Mouse (Mus musculus) E14TG2a.4 (cell line): Measurements from ENCODE around the gene Phf6.

ENCODE experiments used
- H3K27me3 ChIP-seq: 2 replicates; pipeline ENCODE4 v1.6.1; 2014; ENCODE audit warnings: low read length, control low read depth; ENCODE audit not compliant: insufficient read depth
- H3K36me3 ChIP-seq: 2 replicates; pipeline ENCODE4 v1.6.1; 2014; ENCODE audit warnings: low read length, control low read depth; ENCODE audit not compliant: insufficient read depth
- H3K4me1 ChIP-seq: replicated peaks from 2 replicates; pipeline ENCODE4 v1.6.1; 2014; ENCODE audit warnings: low read depth, low read length, control low read depth
- H3K4me3 ChIP-seq: replicated peaks from 2 replicates; pipeline ENCODE4 v1.5.1; 2014; ENCODE audit warnings: mild to moderate bottlenecking, low read length
- H3K9me3 ChIP-seq: 2 replicates; pipeline ENCODE4 v1.6.1; 2014; ENCODE audit warnings: low read length, control low read depth
- CTCF ChIP-seq: conservative IDR thresholded peaks from 2 replicates; pipeline ENCODE4 v1.5.1; 2014; ENCODE audit warnings: low read length
- NANOG ChIP-seq: IDR thresholded peaks from 2 replicates; pipeline ENCODE4 v1.6.1; 2014; ENCODE audit warnings: borderline replicate concordance, low read length, mixed read lengths
- POU5F1 ChIP-seq: IDR thresholded peaks from 2 replicates; pipeline ENCODE4 v1.6.1; 2014; ENCODE audit warnings: low read length, borderline replicate concordance

The Phf6 gene

DNA sequence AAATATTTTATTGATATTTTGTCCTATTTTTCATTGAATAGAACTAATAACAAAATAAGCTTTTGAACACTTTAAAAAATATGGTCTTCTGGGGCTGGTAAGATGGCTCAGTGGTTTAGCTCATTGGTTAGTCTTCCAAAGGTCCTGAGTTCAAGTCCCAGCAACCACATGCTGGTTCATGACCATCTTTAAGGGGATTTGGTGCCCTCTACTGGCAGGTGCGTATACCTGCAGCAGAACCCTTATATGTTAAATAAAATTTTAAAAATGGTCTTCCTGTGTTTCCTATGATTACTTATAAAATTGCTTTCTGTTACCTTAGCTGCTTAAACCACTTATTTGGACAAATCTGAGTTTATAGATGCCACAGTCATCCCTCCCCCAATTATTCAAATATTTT lies 16.8 kb downstream of the Phf6 start:
- Histone ChIP-seq H3K36me3 (no peaks in the 10 kb centered on the region), H3K27me3 (no peaks in the 10 kb centered on the region), H3K9me3 (no peaks in the 10 kb centered on the region), H3K4me1 (no peaks in the 10 kb centered on the region), H3K4me3 (no peak overlapping the region)
- TF ChIP-seq NANOG (no peak), CTCF (peak; percentile 56), POU5F1 (no peak)

DNA sequence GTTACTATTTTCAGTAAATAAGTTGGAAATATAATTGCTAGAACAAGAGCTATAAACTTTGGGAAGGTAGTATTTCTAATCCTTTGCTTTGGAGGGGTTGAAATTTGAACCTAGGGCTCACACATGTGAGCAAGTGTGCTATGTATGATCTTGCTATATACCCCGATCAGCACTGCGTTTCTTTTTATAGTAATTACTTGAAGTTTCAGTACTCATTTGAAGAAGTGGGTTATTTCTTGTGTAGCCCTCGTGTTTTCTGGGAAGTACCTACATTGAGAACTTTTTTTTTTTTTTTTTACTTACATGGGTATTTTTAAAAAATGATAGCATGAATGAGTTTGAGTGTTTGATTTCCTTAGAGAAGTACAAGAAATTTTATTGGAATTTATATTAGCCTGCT lies 17.7 kb downstream of the Phf6 start:
- no peak for TF ChIP-seq POU5F1
- TF ChIP-seq NANOG = no peak
- no peak for TF ChIP-seq CTCF
- H3K27me3 ChIP-seq = no peaks in the 10 kb centered on the region
- no peaks in the 10 kb centered on the region for H3K9me3 ChIP-seq
- no peaks in the 10 kb centered on the region for H3K36me3 ChIP-seq
- H3K4me3 ChIP-seq = no peak overlapping the region
- no peaks in the 10 kb centered on the region for H3K4me1 ChIP-seq

DNA sequence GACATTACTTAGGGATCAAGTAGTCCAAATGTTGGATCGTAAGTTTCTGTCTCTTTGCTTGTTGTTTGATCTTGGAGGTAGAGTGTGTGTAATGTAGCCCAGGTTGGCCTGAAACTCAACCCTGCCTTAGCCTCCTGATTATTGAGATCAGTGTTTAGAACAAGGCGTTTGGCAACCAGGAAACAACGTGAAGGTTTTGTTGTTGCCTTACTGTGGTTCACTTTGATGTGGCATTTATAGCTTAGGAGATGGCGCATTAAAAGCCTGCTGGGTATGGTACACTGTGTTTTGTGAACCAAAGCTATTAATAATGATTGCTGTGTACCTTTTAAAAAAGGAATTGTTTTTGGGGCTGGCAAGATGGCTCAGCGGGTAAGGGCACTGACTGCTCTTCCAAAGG lies 18.1 kb downstream of the Phf6 start:
- H3K36me3 ChIP-seq = no peaks in the 10 kb centered on the region
- TF ChIP-seq NANOG (no peak), CTCF (no peak), POU5F1 (no peak)
- no peaks in the 10 kb centered on the region for H3K9me3 ChIP-seq

DNA sequence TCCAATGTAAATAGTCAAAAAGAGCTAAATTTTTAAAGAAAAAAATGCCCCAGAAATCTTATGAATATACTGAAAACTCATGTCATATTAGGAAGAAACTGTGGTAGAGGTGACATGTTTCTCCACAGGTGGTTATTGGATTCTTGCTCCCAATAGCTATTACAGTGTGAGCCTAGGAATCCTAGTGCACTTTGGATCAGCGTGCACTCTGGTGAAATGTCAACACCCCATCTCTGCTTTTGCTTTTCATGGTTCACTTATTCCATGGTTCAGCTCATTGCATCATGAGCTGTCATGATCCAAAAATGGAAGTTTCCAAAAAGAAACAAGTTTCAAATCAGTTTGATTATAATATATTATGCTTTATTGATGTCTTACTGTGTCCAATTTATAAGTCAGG lies 20.1 kb downstream of the Phf6 start:
- Histone ChIP-seq H3K4me3 (no peak overlapping the region), H3K4me1 (no peaks in the 10 kb centered on the region), H3K9me3 (no peaks in the 10 kb centered on the region), H3K36me3 (no peaks in the 10 kb centered on the region), H3K27me3 (no peaks in the 10 kb centered on the region)
- no peak for TF ChIP-seq NANOG
- no peak for TF ChIP-seq CTCF
- TF ChIP-seq POU5F1 = no peak

More for the DNA sequence above, 18.1 kb downstream of the Phf6 start:
- Histone ChIP-seq H3K27me3 (no peaks in the 10 kb centered on the region), H3K4me3 (no peak overlapping the region), H3K4me1 (no peaks in the 10 kb centered on the region)

DNA sequence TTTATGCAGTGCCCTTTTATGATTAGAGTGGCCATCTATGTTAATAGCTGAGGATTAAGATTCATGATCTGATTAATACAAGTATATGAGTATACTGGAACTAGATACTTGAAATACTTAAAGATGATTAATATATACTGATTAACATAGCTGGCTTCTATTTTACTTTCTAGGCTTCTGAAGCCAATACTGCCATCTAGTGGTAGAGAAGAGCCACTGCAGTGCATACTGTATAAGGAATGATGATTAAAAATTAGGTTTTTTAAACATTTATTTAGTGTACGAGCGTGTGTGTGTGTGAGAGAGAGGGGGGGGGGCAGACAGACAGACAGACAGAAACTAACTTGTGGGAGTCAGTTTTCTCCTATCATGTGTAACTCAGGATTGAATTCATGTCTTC lies 22.4 kb downstream of the Phf6 start:
- H3K9me3 ChIP-seq = no peaks in the 10 kb centered on the region
- no peak overlapping the region for H3K4me3 ChIP-seq
- no peak for TF ChIP-seq POU5F1
- TF ChIP-seq CTCF = peak; percentile 70
- no peaks in the 10 kb centered on the region for H3K36me3 ChIP-seq
- no peaks in the 10 kb centered on the region for H3K4me1 ChIP-seq
- no peaks in the 10 kb centered on the region for H3K27me3 ChIP-seq

DNA sequence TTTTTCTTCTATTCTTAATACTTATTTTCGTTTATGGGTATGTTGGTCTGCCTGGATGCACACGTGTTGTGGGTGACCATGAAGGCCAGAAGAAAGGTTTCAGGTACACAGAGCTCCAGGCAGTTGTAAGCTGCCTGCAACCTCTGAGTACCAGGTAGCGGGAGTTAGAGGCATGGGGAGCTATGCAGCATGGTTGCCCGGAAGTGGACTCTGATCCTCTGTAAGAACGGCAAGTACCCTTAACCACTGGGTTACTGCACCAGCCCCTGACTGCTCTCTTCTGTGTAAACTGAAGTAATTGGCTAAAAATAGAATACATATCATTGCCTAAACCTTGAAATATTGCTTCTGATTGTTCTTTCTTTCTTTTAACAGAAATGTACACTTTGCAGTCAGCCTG lies 33.4 kb downstream of the Phf6 start:
- Histone ChIP-seq H3K36me3 (peaks cover 21% of the 10 kb centered on the region), H3K27me3 (no peaks in the 10 kb centered on the region), H3K4me3 (no peak overlapping the region), H3K9me3 (no peaks in the 10 kb centered on the region), H3K4me1 (no peaks in the 10 kb centered on the region)
- TF ChIP-seq POU5F1 = no peak

DNA sequence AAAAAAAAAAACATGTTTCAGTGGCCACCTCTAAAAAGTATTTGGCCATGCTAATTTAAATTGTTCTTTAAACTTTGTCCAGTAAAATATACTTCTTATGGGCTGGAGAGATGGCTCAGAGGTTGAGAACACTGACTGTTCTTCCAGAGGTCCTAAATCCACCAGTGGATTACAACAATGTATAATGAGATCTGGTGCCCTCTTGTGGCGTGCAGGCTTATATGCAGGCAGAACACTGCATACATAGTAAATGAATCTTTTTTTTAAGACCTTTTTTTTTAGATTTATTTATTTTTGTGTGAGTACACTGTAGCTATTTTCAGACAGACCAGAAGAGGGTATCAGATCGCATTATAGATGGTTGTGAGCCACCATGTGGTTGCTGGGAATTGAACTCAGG lies 37.6 kb downstream of the Phf6 start:
- Histone ChIP-seq H3K9me3 (no peaks in the 10 kb centered on the region), H3K36me3 (peaks cover 28% of the 10 kb centered on the region), H3K4me3 (no peak overlapping the region), H3K4me1 (no peaks in the 10 kb centered on the region), H3K27me3 (no peaks in the 10 kb centered on the region)
- TF ChIP-seq CTCF = peak; percentile 27
- TF ChIP-seq NANOG = no peak

DNA sequence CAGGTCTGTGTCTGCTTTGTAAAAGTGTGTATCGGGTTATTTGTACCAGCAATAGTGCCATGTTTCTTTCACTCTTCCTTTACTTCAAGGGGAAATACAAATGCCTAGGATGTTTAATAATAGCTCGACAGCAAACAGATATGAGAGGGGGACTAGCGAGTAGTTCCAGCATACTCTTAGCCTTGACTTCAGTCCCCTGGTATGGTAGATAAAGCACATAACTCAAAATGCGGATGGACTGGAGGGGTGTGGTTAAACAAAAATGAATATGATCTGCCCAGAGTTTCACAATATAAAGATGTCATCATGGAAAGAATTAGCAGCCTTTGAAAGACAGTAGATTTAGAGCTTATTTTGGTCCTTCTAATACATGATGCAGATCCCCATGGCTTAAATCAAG lies 44.9 kb downstream of the Phf6 start:
- no peak for TF ChIP-seq CTCF
- no peak for TF ChIP-seq NANOG
- no peak for TF ChIP-seq POU5F1
- H3K9me3 ChIP-seq = no peaks in the 10 kb centered on the region
- peaks cover 8% of the 10 kb centered on the region for H3K4me1 ChIP-seq
- H3K4me3 ChIP-seq = no peak overlapping the region
- H3K27me3 ChIP-seq = no peaks in the 10 kb centered on the region
- H3K36me3 ChIP-seq = peaks cover 11% of the 10 kb centered on the region

DNA sequence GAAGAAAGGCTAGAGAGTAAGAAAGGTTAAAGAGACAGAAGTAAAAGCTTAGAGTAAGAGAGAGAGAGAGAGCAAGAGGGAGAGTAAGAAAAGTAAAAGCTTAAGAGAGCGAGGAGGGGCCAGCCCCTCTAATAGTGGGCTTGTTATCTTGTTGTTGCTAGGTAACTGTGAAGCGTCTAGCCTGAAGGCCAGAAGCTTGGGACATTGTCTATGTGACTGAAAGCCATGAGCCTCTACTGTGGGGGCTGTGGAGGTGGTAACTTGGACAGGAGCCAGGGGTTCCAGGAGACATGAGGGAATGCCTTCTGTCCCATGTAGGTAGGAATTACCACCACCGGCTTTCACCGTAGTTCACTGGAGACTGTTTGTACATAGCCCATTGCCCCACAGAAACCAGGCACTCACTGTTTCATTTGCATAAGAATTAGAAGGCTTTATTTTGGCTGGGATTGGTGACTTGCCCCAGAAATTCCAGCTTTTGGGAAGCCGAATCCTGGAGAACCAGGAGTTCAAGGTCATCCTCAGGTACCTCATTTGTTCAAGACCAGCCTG lies 49.6 kb downstream of the Phf6 start:
- no peaks in the 10 kb centered on the region for H3K9me3 ChIP-seq
- H3K4me1 ChIP-seq = peaks cover 12% of the 10 kb centered on the region
- no peak overlapping the region for H3K4me3 ChIP-seq
- H3K27me3 ChIP-seq = no peaks in the 10 kb centered on the region
- no peaks in the 10 kb centered on the region for H3K36me3 ChIP-seq
- TF ChIP-seq NANOG (peak; percentile 47; the same call in 1 of the 2 replicates), CTCF (no peak), POU5F1 (peak; percentile 5; the same call in 1 of the 2 replicates)
